Mouse (Mus musculus): Measurements from ENCODE around the gene Chmp4b.

DNA sequence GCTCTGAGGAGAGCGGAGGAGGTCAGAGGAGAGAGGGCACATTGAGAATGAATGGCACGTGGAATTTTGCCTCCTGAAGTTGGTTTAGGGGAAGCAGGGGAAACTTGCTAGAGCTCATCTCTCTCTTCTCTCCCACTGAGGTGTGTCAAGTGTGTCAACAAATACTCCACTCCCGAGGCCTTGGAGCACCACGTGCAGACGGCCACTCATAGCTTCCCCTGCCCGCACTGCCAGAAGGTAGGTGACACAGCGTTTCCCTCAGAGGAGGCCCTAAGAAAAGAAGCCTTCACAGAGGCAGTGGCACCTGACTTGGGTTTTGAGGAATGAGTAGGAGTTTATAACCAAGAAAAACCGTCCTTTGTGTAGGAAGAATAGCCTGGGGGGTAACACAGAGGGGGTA is 10.3 kb upstream of the Chmp4b start:
- no peak for TF ChIP-seq CTCF (IDR thresholded peaks at IDR 0.05; ENCODE audit: low read depth, low read length)
- TF ChIP-seq POLR2A (IDR thresholded peaks at IDR 0.05; ENCODE audit: borderline replicate concordance, low read depth, low read length) = no peak
